In the genomic region with DNA sequence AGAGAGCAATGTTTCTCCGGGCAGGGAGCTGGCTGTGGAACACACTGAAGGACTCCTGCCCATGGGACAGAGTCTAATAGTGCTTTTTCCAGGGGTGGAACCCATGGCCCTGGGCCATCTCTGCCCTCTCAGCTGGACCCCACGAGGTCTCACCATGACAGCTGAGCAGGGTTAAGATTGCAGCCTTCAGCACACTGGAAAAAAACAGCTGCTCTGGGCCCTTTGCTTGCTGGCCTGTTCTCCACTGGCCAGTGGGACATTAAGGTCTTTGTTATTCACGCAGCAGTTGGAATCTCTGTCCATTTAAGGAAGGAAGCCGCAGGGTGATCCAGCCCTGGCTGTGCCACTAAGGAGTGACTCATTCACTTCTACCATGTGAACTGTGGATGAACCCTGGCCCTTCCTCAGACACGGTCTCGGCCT, we compare ENCODE assay signal across 8 mouse cellular contexts.
A peak's percentile ranks its signal among the peaks of the same experiment; 100 is the strongest.
DNase-seq lines count a peak whose midpoint lies in the region; ATAC-seq lines count a peak whose summit lies in the region.

No protein-coding gene starts in this region.

- no peak overlapping the region for H3K4me2 ChIP-seq in kidney, embryonic 14.5 days (replicated peaks; ENCODE audit: low read depth, low read length)

- H3K4me3 ChIP-seq in kidney, embryonic 14.5 days (ENCODE audit: low read length), result no peak overlapping the region

- no peaks in the 10 kb centered on the region for H3K27me3 ChIP-seq in kidney, embryonic 14.5 days (ENCODE audit: control insufficient read depth, insufficient read depth, low read length)

- H3K36me3 ChIP-seq in kidney, embryonic 14.5 days (ENCODE audit: control insufficient read depth, insufficient read depth, low read length), result no peaks in the 10 kb centered on the region

- H3K9me3 ChIP-seq in kidney, embryonic 14.5 days (ENCODE audit: control insufficient read depth, low read length), result no peaks in the 10 kb centered on the region

- ATAC-seq in kidney, embryonic 14.5 days (ENCODE audit: low FRiP score, low TSS enrichment), result peak; percentile 74

- peaks cover 6% of the 10 kb centered on the region; the same call in 1 of the 2 replicates for H3K4me1 ChIP-seq in kidney, embryonic 14.5 days (ENCODE audit: control insufficient read depth, insufficient read depth, low read length)

- WGBS in kidney, embryonic 14.5 days, result 35% methylated on average over 6 of the region's 6 CpGs

- no peak overlapping the region for H3K9ac ChIP-seq in kidney, embryonic 14.5 days (ENCODE audit: low read depth, low read length)

- DNase-seq in 416B (ENCODE audit: low read depth), result peak; percentile 52
- DNase-seq in adrenal gland, adult 2 months, result peak; percentile 64
- DNase-seq in heart, adult 11 months, result peak; percentile 98
- peak; percentile 79 for DNase-seq in lung, postnatal 36 days
- no peak for DNase-seq in left cerebral cortex, postnatal 25 days (ENCODE audit: low spot score in 2 of 2)
- DNase-seq in layer of hippocampus, adult 9-10 months (ENCODE audit: low spot score), result no peak
- no peak for DNase-seq in left cerebral cortex, adult 9 months (ENCODE audit: low spot score in 2 of 2)

- intact Hi-C loops in left cerebral cortex, postnatal 25 days (cut with DNase I), result no loop called here

- peak overlapping the region; percentile 55 for H3K27ac ChIP-seq in kidney, embryonic 14.5 days (ENCODE audit: low read depth, low read length)

Comparison
In these comparisons a context has a peak if more than half of its experiments do, and no peak if none do; other contexts are left out.
1. DNase-seq: peak in 416B (single experiment), adrenal gland, adult 2 months (single experiment), heart, adult 11 months (single experiment) and lung, postnatal 36 days (single experiment); none in left cerebral cortex, postnatal 25 days (0 of 2), layer of hippocampus, adult 9-10 months (single experiment) and left cerebral cortex, adult 9 months (0 of 2).